10 mouse cellular contexts compared by ENCODE assay signal in the genomic region with DNA sequence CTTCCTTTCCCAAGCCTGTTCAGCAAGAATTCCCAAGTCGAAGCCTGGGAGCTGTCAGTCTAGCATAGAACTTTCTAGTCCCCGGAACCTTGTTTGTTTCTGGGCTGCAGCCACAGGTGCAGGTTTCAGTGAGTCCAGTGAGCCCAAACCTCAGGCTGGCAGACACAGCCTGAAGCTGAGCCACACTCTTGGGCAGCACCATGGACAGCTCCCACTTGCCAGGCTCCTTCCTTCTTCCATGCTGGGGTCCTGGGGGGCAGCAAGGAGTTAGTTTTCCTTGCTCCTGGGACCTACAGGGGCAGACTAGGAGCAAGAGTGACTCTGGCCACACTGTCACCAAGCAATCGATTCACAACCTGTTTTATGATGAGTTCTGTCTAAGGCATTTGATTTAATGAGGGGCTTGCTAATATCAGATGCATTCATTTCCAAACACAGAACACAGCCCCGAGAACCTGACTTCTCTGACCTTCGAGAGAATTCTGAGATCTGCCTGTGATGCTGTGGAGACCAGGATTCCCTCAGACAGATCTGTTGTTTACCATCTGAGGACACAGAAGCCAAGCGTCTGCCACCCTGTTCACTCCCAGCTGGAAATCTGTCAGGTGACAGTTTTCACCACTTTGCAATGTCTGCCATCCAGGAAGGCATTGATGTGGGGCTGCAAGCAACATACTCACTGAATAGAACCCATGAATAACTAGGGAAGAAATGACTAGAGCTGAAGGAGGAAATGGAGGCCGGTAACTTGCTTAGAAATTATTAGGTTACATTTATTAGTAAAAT. TPM values are rescaled to one million over a fixed set of nuclear protein-coding genes. Genes with fewer than 3 reads are reported as not detected.
DNase-seq lines count a peak whose midpoint lies in the region; TF ChIP-seq lines count a peak whose summit lies in the region.
"Had no signal": no experiment of that assay in that cellular context is flagged by ENCODE, and none has a peak within 500 bp of the region (broad histone marks: within the 10 kb centered on the region; RNA-seq: fewer than 3 reads in every experiment).

No protein-coding gene starts in this region.

- H3K79me2 ChIP-seq in myocyte (ENCODE audit: control insufficient read depth, insufficient read depth): peaks cover 5% of the 10 kb centered on the region

- no peak overlapping the region for H3K4me2 ChIP-seq in myocyte (ENCODE audit: low read depth)
- H3K4me2 ChIP-seq: limb, embryonic 13.5 days had no signal

- no peak overlapping the region for H3ac ChIP-seq in myocyte (ENCODE audit: control insufficient read depth, insufficient read length)

- H3K4me3 ChIP-seq in myocyte: no peak overlapping the region
- H3K4me3 ChIP-seq: limb, embryonic 13.5 days had no signal

- DNase-seq in heart, postnatal 36 days: peak; percentile 48 to 65
- DNase-seq in heart, adult 11 months: no peak
- peak; percentile 36 for DNase-seq in A20 (ENCODE audit: low read depth, low spot score)
- DNase-seq in adipocyte (ENCODE audit: low spot score): peak; percentile 66
- DNase-seq in forelimb bud, embryonic 11.5 days (ENCODE audit: low read depth, low spot score): peak; percentile 81
- no peak for DNase-seq in right cerebral cortex, adult 2 months (ENCODE audit: low spot score in 2 of 2)
- no peak for DNase-seq in frontal cortex, adult 2 months (ENCODE audit: extremely low spot score in 1 of 2, low spot score in 1 of 2)

- intact Hi-C loops in heart, postnatal 36 days (cut with DNase I): no loop called here

- no peaks in the 10 kb centered on the region for H3K36me3 ChIP-seq in myocyte (ENCODE audit: control insufficient read depth, insufficient read depth)

- no peak for TF ChIP-seq POLR2A in myocyte (IDR thresholded peaks at IDR 0.05; ENCODE audit: insufficient read length, low read depth)

- H3K27me3 ChIP-seq in myocyte (ENCODE audit: control insufficient read depth, insufficient read depth, insufficient read length): no peaks in the 10 kb centered on the region
- H3K27me3 ChIP-seq: limb, embryonic 13.5 days had no signal

TF ChIP-seq in myocyte, 11 proteins besides CTCF, POLR2A, EP300 and RAD21:
- no peak for TF ChIP-seq E2F4 (IDR thresholded peaks at IDR 0.05; ENCODE audit: insufficient read depth)
- TF ChIP-seq POLR2AphosphoS2 (IDR thresholded peaks at IDR 0.05; ENCODE audit: insufficient read length, low read depth): no peak
- no peak for TF ChIP-seq TCF12 (IDR thresholded peaks at IDR 0.05; ENCODE audit: insufficient read depth, poor library complexity, severe bottlenecking)
- TF ChIP-seq MYOG (IDR thresholded peaks at IDR 0.05; ENCODE audit: control insufficient read depth in 1 of 3, insufficient read depth in 1 of 3, insufficient read length in 2 of 3, low read depth in 2 of 3): peak in 1 of 3 experiments; percentile 3
- TF ChIP-seq REST (IDR thresholded peaks at IDR 0.05; ENCODE audit: insufficient read depth, insufficient read length): peak; percentile 98
- no peak for TF ChIP-seq SRF (IDR thresholded peaks at IDR 0.05; ENCODE audit: control insufficient read depth, insufficient read length, low read depth)
- TF ChIP-seq MAX (IDR thresholded peaks at IDR 0.05; ENCODE audit: low read depth): no peak
- TF ChIP-seq CEBPB (IDR thresholded peaks at IDR 0.05; ENCODE audit: insufficient read depth, poor library complexity, severe bottlenecking): no peak
- TF ChIP-seq TCF3 (IDR thresholded peaks at IDR 0.05; ENCODE audit: insufficient read length, low read depth): no peak

RNA-seq across cellular contexts. Expression of a gene that starts 22.6 kb away (rescaled TPM):
- 10 to 100 TPM; 25.7 to 29.2 TPM for total RNA-seq in heart, postnatal 36 days (2021)
- polyA plus RNA-seq in myocyte (2012; fragmentation: generic; extraction: Trizol): 44.0 TPM
- 59.7 and 61.2 TPM in 2 replicates for polyA plus RNA-seq in frontal cortex, adult 2 months (2012; rRNA removed)

RNA-seq across cellular contexts. Expression of a gene that starts 42.6 kb away (rescaled TPM):
- 10 to 100 TPM; 14.9 to 17.2 TPM for total RNA-seq in heart, postnatal 36 days (2021)
- 31.0 TPM for polyA plus RNA-seq in myocyte (2012; fragmentation: generic; extraction: Trizol)
- 13.9 and 14.7 TPM in 2 replicates for polyA plus RNA-seq in frontal cortex, adult 2 months (2012; rRNA removed)

RNA-seq across cellular contexts. Expression of a gene that starts 45.9 kb away (rescaled TPM):
- under 1 TPM; 0.11 to 0.17 TPM for total RNA-seq in heart, postnatal 36 days (2021)
- 0.10 TPM for polyA plus RNA-seq in myocyte (2012; fragmentation: generic; extraction: Trizol)
- 2.2 and 2.5 TPM in 2 replicates for polyA plus RNA-seq in frontal cortex, adult 2 months (2012; rRNA removed)

RNA-seq across cellular contexts. Expression of a gene that starts 51.2 kb away (rescaled TPM):
- not detected for total RNA-seq in heart, postnatal 36 days (2021)
- not detected for polyA plus RNA-seq in myocyte (2012; fragmentation: generic; extraction: Trizol)
- 0.27 and 0.34 TPM in 2 replicates for polyA plus RNA-seq in frontal cortex, adult 2 months (2012; rRNA removed)
- polyA plus RNA-seq: limb, embryonic 13.5 days; spleen, adult 2 months had no signal

Comparison
In these comparisons a context has a peak if more than half of its experiments do, and no peak if none do; other contexts are left out.
1. DNase-seq: peak in heart, postnatal 36 days (2 of 2), A20 (single experiment), adipocyte (single experiment) and forelimb bud, embryonic 11.5 days (single experiment); none in heart, adult 11 months (single experiment), right cerebral cortex, adult 2 months (0 of 2) and frontal cortex, adult 2 months (0 of 2).